Mouse (Mus musculus): ENCODE results near the gene Atp7a. TPM values are rescaled to one million over a fixed set of nuclear protein-coding genes. Genes with fewer than 3 reads are reported as not detected.
A peak's percentile ranks its signal among the peaks of the same experiment; 100 is the strongest.

Atp7a gene
- polyA plus RNA-seq, 1 experiment = 3.6 TPM

DNA sequence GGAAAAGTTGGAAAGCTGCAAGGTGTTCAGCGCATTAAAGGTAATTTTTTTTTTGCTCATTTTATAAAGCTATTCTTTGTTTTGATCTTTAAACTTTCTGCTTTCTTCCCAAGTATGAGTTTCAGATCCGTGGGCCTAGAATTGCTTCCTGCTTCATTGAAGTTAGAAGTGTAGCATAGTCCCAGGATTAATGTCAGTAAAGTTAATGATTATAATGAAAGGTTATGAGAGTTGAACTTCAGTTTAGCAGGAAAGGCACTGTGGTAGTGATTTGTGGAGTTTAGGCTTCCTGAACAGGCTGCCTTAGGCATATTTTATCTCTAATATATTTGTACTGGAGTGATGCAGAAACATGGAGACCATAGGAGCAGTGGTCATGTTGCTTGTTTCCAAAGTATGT lies 58.5 kb downstream of the Atp7a start:
- Histone ChIP-seq H3K27me3 (ENCODE audit: control insufficient read depth, insufficient read depth, insufficient read length) (no peaks in the 10 kb centered on the region), H3K36me3 (ENCODE audit: control insufficient read depth, insufficient read depth) (no peaks in the 10 kb centered on the region), H3K79me2 (ENCODE audit: control insufficient read depth, insufficient read depth) (no peaks in the 10 kb centered on the region), H3K4me3 (no peak overlapping the region), H3ac (ENCODE audit: control insufficient read depth, insufficient read length) (no peak overlapping the region), H3K4me2 (ENCODE audit: low read depth) (no peak overlapping the region)
- no peak for TF ChIP-seq E2F4 (IDR thresholded peaks at IDR 0.05; ENCODE audit: insufficient read depth)
- no peak for TF ChIP-seq MAX (IDR thresholded peaks at IDR 0.05; ENCODE audit: low read depth)
- no peak for TF ChIP-seq POLR2AphosphoS2 (IDR thresholded peaks at IDR 0.05; ENCODE audit: insufficient read length, low read depth)
- no peak for TF ChIP-seq TCF12 (IDR thresholded peaks at IDR 0.05; ENCODE audit: insufficient read depth, poor library complexity, severe bottlenecking)
- TF ChIP-seq MYOG (IDR thresholded peaks at IDR 0.05; ENCODE audit: control insufficient read depth in 1 of 3, insufficient read depth in 1 of 3, insufficient read length in 2 of 3, low read depth in 2 of 3) = no peak
- no peak for TF ChIP-seq USF1 (IDR thresholded peaks at IDR 0.05; ENCODE audit: low read depth)
- no peak for TF ChIP-seq REST (IDR thresholded peaks at IDR 0.05; ENCODE audit: insufficient read depth, insufficient read length)
- no peak for TF ChIP-seq MYOD1 (IDR thresholded peaks at IDR 0.05; ENCODE audit: control insufficient read depth in 1 of 3, insufficient read length in 2 of 3, low read depth in 2 of 3)
- TF ChIP-seq TCF3 (IDR thresholded peaks at IDR 0.05; ENCODE audit: insufficient read length, low read depth) = no peak
- no peak for TF ChIP-seq POLR2A (IDR thresholded peaks at IDR 0.05; ENCODE audit: insufficient read length, low read depth)
- TF ChIP-seq CEBPB (IDR thresholded peaks at IDR 0.05; ENCODE audit: insufficient read depth, poor library complexity, severe bottlenecking) = no peak

GRCm38 (mm10) chrX:106092939-106093338 lies 65.9 kb downstream of the Atp7a start:
- Histone ChIP-seq H3K4me3 (no peak overlapping the region), H3K4me2 (ENCODE audit: low read depth) (no peak overlapping the region), H3K27me3 (ENCODE audit: control insufficient read depth, insufficient read depth, insufficient read length) (no peaks in the 10 kb centered on the region), H3ac (ENCODE audit: control insufficient read depth, insufficient read length) (no peak overlapping the region), H3K79me2 (ENCODE audit: control insufficient read depth, insufficient read depth) (no peaks in the 10 kb centered on the region), H3K36me3 (ENCODE audit: control insufficient read depth, insufficient read depth) (no peaks in the 10 kb centered on the region)
- TF ChIP-seq SRF (IDR thresholded peaks at IDR 0.05; ENCODE audit: control insufficient read depth, insufficient read length, low read depth) = no peak
- no peak for TF ChIP-seq USF1 (IDR thresholded peaks at IDR 0.05; ENCODE audit: low read depth)
- no peak for TF ChIP-seq POLR2AphosphoS2 (IDR thresholded peaks at IDR 0.05; ENCODE audit: insufficient read length, low read depth)
- no peak for TF ChIP-seq POLR2A (IDR thresholded peaks at IDR 0.05; ENCODE audit: insufficient read length, low read depth)
- TF ChIP-seq MYOD1 (IDR thresholded peaks at IDR 0.05; ENCODE audit: control insufficient read depth in 1 of 3, insufficient read length in 2 of 3, low read depth in 2 of 3) = no peak
- TF ChIP-seq E2F4 (IDR thresholded peaks at IDR 0.05; ENCODE audit: insufficient read depth) = no peak
- TF ChIP-seq MAX (IDR thresholded peaks at IDR 0.05; ENCODE audit: low read depth) = no peak
- TF ChIP-seq TCF3 (IDR thresholded peaks at IDR 0.05; ENCODE audit: insufficient read length, low read depth) = no peak
- no peak for TF ChIP-seq MYOG (IDR thresholded peaks at IDR 0.05; ENCODE audit: control insufficient read depth in 1 of 3, insufficient read depth in 1 of 3, insufficient read length in 2 of 3, low read depth in 2 of 3)
- TF ChIP-seq REST (IDR thresholded peaks at IDR 0.05; ENCODE audit: insufficient read depth, insufficient read length) = no peak
- TF ChIP-seq CEBPB (IDR thresholded peaks at IDR 0.05; ENCODE audit: insufficient read depth, poor library complexity, severe bottlenecking) = no peak
- TF ChIP-seq TCF12 (IDR thresholded peaks at IDR 0.05; ENCODE audit: insufficient read depth, poor library complexity, severe bottlenecking) = no peak

- H3ac ChIP-seq (ENCODE audit: control insufficient read depth, insufficient read length) = no peak overlapping the region
- no peaks in the 10 kb centered on the region for H3K79me2 ChIP-seq (ENCODE audit: control insufficient read depth, insufficient read depth)
- H3K4me3 ChIP-seq = no peak overlapping the region
- H3K36me3 ChIP-seq (ENCODE audit: control insufficient read depth, insufficient read depth) = peaks cover 5% of the 10 kb centered on the region
- H3K27me3 ChIP-seq (ENCODE audit: control insufficient read depth, insufficient read depth, insufficient read length) = no peaks in the 10 kb centered on the region
- TF ChIP-seq MYOD1 (IDR thresholded peaks at IDR 0.05; ENCODE audit: control insufficient read depth in 1 of 3, insufficient read length in 2 of 3, low read depth in 2 of 3) (peak in 2 of 3 experiments; percentile 37 to 48), POLR2A (IDR thresholded peaks at IDR 0.05; ENCODE audit: insufficient read length, low read depth) (no peak), TCF12 (IDR thresholded peaks at IDR 0.05; ENCODE audit: insufficient read depth, poor library complexity, severe bottlenecking) (no peak), CEBPB (IDR thresholded peaks at IDR 0.05; ENCODE audit: insufficient read depth, poor library complexity, severe bottlenecking) (no peak), USF1 (IDR thresholded peaks at IDR 0.05; ENCODE audit: low read depth) (no peak), POLR2AphosphoS2 (IDR thresholded peaks at IDR 0.05; ENCODE audit: insufficient read length, low read depth) (no peak), SRF (IDR thresholded peaks at IDR 0.05; ENCODE audit: control insufficient read depth, insufficient read length, low read depth) (no peak), E2F4 (IDR thresholded peaks at IDR 0.05; ENCODE audit: insufficient read depth) (no peak), MAX (IDR thresholded peaks at IDR 0.05; ENCODE audit: low read depth) (no peak), MYOG (IDR thresholded peaks at IDR 0.05; ENCODE audit: control insufficient read depth in 1 of 3, insufficient read depth in 1 of 3, insufficient read length in 2 of 3, low read depth in 2 of 3) (peak in 1 of 3 experiments; percentile 39)
- H3K4me2 ChIP-seq (ENCODE audit: low read depth) = no peak overlapping the region
These were observed 78.4 kb downstream of the Atp7a start for GRCm38 (mm10) chrX:106105464-106105863.

DNA sequence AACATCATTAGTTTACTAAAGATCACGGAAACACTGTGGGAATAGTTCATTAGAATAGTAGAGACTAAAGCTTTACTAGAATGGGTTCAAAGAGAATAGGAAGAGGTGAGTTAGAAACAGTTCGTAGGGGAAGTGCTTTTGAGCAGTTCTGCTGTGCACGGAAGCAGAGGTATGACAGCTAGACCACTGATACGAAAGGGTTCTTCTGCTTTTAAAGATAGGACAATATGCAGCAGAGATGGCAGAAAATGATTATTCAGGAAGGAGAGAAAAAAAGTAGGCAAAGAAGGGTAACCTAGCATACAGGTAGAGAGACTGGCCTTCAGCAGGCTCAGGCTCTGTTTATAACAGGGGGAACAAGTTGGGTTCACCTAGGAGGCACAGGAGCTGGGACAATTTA lies 86.8 kb downstream of the Atp7a start:
- H3K36me3 ChIP-seq (ENCODE audit: control insufficient read depth, insufficient read depth) = peaks cover 7% of the 10 kb centered on the region
- no peaks in the 10 kb centered on the region for H3K27me3 ChIP-seq (ENCODE audit: control insufficient read depth, insufficient read depth, insufficient read length)

More for the DNA sequence above, 86.8 kb downstream of the Atp7a start:
- no peaks in the 10 kb centered on the region for H3K79me2 ChIP-seq (ENCODE audit: control insufficient read depth, insufficient read depth)
- TF ChIP-seq POLR2AphosphoS2 (IDR thresholded peaks at IDR 0.05; ENCODE audit: insufficient read length, low read depth) (no peak), USF1 (IDR thresholded peaks at IDR 0.05; ENCODE audit: low read depth) (no peak), MAX (IDR thresholded peaks at IDR 0.05; ENCODE audit: low read depth) (no peak), REST (IDR thresholded peaks at IDR 0.05; ENCODE audit: insufficient read depth, insufficient read length) (no peak), CEBPB (IDR thresholded peaks at IDR 0.05; ENCODE audit: insufficient read depth, poor library complexity, severe bottlenecking) (no peak), POLR2A (IDR thresholded peaks at IDR 0.05; ENCODE audit: insufficient read length, low read depth) (no peak), MYOG (IDR thresholded peaks at IDR 0.05; ENCODE audit: control insufficient read depth in 1 of 3, insufficient read depth in 1 of 3, insufficient read length in 2 of 3, low read depth in 2 of 3) (no peak), TCF12 (IDR thresholded peaks at IDR 0.05; ENCODE audit: insufficient read depth, poor library complexity, severe bottlenecking) (no peak), SRF (IDR thresholded peaks at IDR 0.05; ENCODE audit: control insufficient read depth, insufficient read length, low read depth) (no peak), E2F4 (IDR thresholded peaks at IDR 0.05; ENCODE audit: insufficient read depth) (no peak), TCF3 (IDR thresholded peaks at IDR 0.05; ENCODE audit: insufficient read length, low read depth) (no peak), MYOD1 (IDR thresholded peaks at IDR 0.05; ENCODE audit: control insufficient read depth in 1 of 3, insufficient read length in 2 of 3, low read depth in 2 of 3) (no peak)
- no peak overlapping the region for H3K4me3 ChIP-seq
- no peak overlapping the region for H3ac ChIP-seq (ENCODE audit: control insufficient read depth, insufficient read length)
- H3K4me2 ChIP-seq (ENCODE audit: low read depth) = no peak overlapping the region

Measured in myocyte (in vitro differentiated cells).